Mouse (Mus musculus) common myeloid progenitor, adult 5-6 weeks (primary cell): ENCODE data around the gene Opcml. TPM values are rescaled to one million over a fixed set of nuclear protein-coding genes. Genes with fewer than 3 reads are reported as not detected.

ENCODE experiments used
- ATAC-seq: replicated peaks from 2 replicates; pipeline ENCODE4 v1.8.0; 2016; ENCODE audit warnings: low read depth, mild to moderate bottlenecking, moderate TSS enrichment, inconsistent platforms; ENCODE audit not compliant: poor library complexity, severe bottlenecking
- total RNA-seq: library from RNA; stranded (forward); fragments of 200-1000, 187-1606 nt; gene quantifications from 2 replicates; pipeline ENCODE4 v1.2.3, GENCODE M21; 2017

Opcml gene
- not detected in 2 replicates for total RNA-seq

- no peak for ATAC-seq
Observed at GRCm38 (mm10) chr9:27790725-27791638, at the start of gene Opcml. Gene Opcml, plus strand, starts transcription at chr9:27790775.

GRCm38 (mm10) chr9:27758709-27759108 lies 31.9 kb upstream of the Opcml start:
- no peak for ATAC-seq

GRCm38 (mm10) chr9:27761196-27761595 lies 29.4 kb upstream of the Opcml start:
- no peak for ATAC-seq

GRCm38 (mm10) chr9:27766446-27766845 lies 24.1 kb upstream of the Opcml start:
- no peak for ATAC-seq

GRCm38 (mm10) chr9:27767196-27767900 lies 23.2 kb upstream of the Opcml start:
- ATAC-seq, result no peak

- no peak for ATAC-seq
Observed at GRCm38 (mm10) chr9:27768788-27769187, 21.8 kb upstream of the Opcml start.

- no peak for ATAC-seq
Observed at GRCm38 (mm10) chr9:27781291-27781993, 9.1 kb upstream of the Opcml start.

- ATAC-seq, result no peak
Observed at GRCm38 (mm10) chr9:27781994-27782337, 8.6 kb upstream of the Opcml start.

GRCm38 (mm10) chr9:27791639-27791966 lies 1.0 kb downstream of the Opcml start:
- ATAC-seq, result no peak

- ATAC-seq, result no peak
Observed at GRCm38 (mm10) chr9:27792226-27792625, 1.7 kb downstream of the Opcml start.

GRCm38 (mm10) chr9:27792994-27793393 lies 2.4 kb downstream of the Opcml start:
- no peak for ATAC-seq

- no peak for ATAC-seq
Observed at GRCm38 (mm10) chr9:27796535-27796934, 6.0 kb downstream of the Opcml start.

- no peak for ATAC-seq
Observed at GRCm38 (mm10) chr9:27800992-27801391, 10.4 kb downstream of the Opcml start.

- ATAC-seq, result no peak
Observed at GRCm38 (mm10) chr9:27801807-27802206, 11.2 kb downstream of the Opcml start.

GRCm38 (mm10) chr9:27802379-27802778 lies 11.8 kb downstream of the Opcml start:
- ATAC-seq, result no peak

- ATAC-seq, result no peak
Observed at GRCm38 (mm10) chr9:27804461-27804860, 13.9 kb downstream of the Opcml start.

GRCm38 (mm10) chr9:27809741-27810140 lies 19.2 kb downstream of the Opcml start:
- no peak for ATAC-seq

GRCm38 (mm10) chr9:27813207-27813790 lies 22.7 kb downstream of the Opcml start:
- ATAC-seq, result no peak

- no peak for ATAC-seq
Observed at GRCm38 (mm10) chr9:27814161-27814560, 23.6 kb downstream of the Opcml start.

GRCm38 (mm10) chr9:27821197-27821596 lies 30.6 kb downstream of the Opcml start:
- ATAC-seq, result no peak

- no peak for ATAC-seq
Observed at GRCm38 (mm10) chr9:27822681-27823080, 32.1 kb downstream of the Opcml start.
